Mouse (Mus musculus) brain, embryonic 14.5 days (tissue): ENCODE measurements around the gene Snx33.

Experiments used
- CTCF ChIP-seq: fragments of 200-500 bp; IDR thresholded peaks from 2 replicates; pipeline ENCODE4 v1.5.1; 2012; ENCODE audit warnings: inconsistent platforms, mild to moderate bottlenecking, moderate library complexity, borderline replicate concordance; ENCODE audit not compliant: insufficient read depth, insufficient read length; ENCODE audit errors: extremely low read depth
- POLR2A ChIP-seq: fragments of 200-500 bp; IDR thresholded peaks from 2 replicates; pipeline ENCODE4 v1.6.1; 2012; ENCODE audit warnings: mild to moderate bottlenecking, inconsistent platforms, borderline replicate concordance; ENCODE audit not compliant: poor library complexity, insufficient read depth, insufficient read length, severe bottlenecking; ENCODE audit errors: extremely low read depth

- TF ChIP-seq CTCF, result no peak
- peak; percentile 68; the same call in 1 of the 2 replicates for TF ChIP-seq POLR2A
Observed at GRCm38 (mm10) chr9:56950414-56951400, 22.5 kb upstream of the Snx33 start, which contains the start of gene Snupn.
